Mouse (Mus musculus) effector memory CD4-positive, alpha-beta T cell, adult 5 months (primary cell): ENCODE results near the gene Spen. TPM values are rescaled to one million over a fixed set of nuclear protein-coding genes. Genes with fewer than 3 reads are reported as not detected.

ENCODE experiments used
- polyA plus RNA-seq: library from polyadenylated mRNA; unstranded; fragments of 100-300 nt; shearing (Covaris generic); gene quantifications from one replicate; pipeline ENCODE4 v1.2.1, GENCODE M21; 2017

Spen gene
- polyA plus RNA-seq = 30.0 TPM

GRCm38 (mm10) chr4:141538408-141539212 is at the start of gene Spen:
Spen (minus strand) TSS chr4:141538597.

DNA sequence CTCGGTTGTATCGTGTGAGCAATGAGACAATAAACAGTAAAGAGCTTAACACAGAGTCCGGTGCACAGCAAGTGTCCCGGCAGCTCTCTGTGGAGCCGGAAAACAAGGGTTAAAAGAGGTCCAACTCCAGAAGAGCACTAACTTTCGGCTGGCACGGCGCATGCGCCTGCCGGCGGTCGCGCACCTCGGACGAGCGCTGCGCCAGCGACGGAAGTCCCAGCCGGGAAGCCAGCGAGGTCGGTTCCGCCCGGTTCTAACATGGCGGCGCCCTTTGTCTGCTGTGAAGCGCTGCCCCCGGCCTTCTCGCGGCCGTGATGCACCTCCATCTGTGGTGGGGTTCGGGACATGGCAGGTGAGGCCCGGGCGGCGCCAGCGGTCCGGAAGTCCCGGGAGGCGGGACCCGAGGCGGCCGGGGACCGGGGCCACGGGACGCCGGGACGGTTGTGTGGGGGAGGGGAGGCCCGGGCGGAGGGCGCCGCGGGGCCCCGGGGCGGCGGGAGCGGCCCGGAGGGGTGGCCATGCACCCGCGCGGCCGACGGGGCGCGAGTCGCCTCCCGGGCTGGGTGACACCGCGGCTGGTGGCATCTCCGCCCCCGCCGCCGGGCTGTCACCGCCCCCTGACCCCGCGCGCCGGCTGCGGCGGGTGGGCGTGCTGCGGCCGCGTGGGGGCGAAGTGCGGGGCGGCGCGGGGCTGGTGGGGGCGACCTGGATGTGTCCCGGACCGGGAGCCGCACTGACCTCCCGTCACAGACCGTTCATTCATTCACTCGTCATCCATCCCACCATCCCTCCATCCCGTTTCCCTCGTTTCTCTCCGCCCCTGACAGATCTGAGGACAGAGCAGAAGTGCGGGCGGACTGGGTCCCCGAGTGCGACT is 93.7 kb downstream of the Spen start, which contains the start of gene Zbtb17:
Gene Zbtb17 (plus strand): TSS at position 204 of the 877 bp plus-strand sequence.

DNA sequence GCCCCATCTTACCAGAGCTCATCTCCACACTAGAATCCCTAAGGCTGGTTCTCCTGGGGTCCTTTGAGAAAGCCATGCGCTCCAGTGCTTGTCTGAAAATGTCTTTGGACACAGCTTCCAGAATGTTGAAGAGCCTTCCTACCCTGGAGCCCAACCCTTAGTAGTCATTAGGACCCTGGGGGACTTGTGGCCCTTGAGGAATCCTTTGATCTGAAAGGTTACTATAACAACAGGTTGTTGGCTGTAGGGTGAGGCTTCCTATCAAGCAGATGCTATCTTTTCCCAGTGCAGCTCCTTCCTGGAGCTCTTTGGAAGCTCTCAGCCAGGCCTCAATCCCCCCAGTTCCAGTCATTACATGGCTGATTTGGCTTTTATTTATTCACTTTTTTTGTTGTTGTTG is 102.4 kb downstream of the Spen start, which contains the start of gene Srarp:
Gene Srarp (minus strand): TSS at position 132 of the 400 bp plus-strand sequence.

DNA sequence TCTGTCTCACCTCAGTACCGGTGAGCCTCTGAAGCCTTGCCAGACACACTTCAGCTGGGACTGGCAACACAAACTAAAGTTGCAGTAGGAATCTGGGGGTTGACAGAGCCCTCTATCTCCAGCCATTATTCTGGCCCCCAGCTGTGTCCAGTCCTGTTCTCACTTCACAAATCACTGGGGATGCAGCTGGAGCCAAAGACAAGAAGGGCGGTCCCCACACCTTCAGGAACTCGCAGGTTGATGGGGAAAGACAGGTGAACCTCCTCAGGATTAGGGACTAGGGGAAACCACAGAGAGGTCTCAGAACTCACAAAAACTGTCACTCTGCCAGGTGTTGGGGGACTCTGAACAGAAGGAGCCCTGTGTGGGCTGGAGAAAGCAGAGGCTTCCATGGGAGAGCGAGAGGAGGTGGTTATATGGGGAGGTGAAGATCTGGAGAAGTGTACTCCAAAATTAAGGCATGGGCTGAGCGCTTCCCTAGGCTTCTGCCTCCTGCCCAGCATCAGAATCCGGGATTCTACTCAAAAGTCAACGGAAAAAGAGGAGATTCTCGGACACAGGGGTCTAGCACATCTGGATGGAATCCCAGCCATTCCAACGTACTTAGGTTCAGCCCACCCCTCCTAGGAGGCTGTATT is 118.1 kb downstream of the Spen start, which contains the start of gene Hspb7:
Gene Hspb7 (plus strand): TSS at position 588 of the 638 bp plus-strand sequence.

Other genes starting within 250 kb of the Spen start
- gene Epha2, start 237.4 kb downstream of the Spen start, polyA plus RNA-seq = not detected
- not detected for gene Fam131c, start 170.4 kb downstream of the Spen start, polyA plus RNA-seq
- not detected for gene Clcnka, start 139.9 kb downstream of the Spen start, polyA plus RNA-seq
- not detected for gene Clcnkb, start 122.6 kb downstream of the Spen start, polyA plus RNA-seq
- gene Hspb7, start 117.8 kb downstream of the Spen start, polyA plus RNA-seq = not detected
- gene Srarp, start 102.5 kb downstream of the Spen start, polyA plus RNA-seq = not detected
- 37.9 TPM for gene Zbtb17, start 93.9 kb downstream of the Spen start, polyA plus RNA-seq
- not detected for gene Fblim1, start 67.5 kb upstream of the Spen start, polyA plus RNA-seq
- gene Tmem82, start 80.0 kb upstream of the Spen start, polyA plus RNA-seq = 0.29 TPM
- not detected for gene Slc25a34, start 85.2 kb upstream of the Spen start, polyA plus RNA-seq
- 9.1 TPM for gene Plekhm2, start 126.3 kb upstream of the Spen start, polyA plus RNA-seq
- gene Rsc1a1, start 147.0 kb upstream of the Spen start, polyA plus RNA-seq = not detected
- 37.7 TPM for gene Ddi2, start 184.8 kb upstream of the Spen start, polyA plus RNA-seq
- not detected for gene Agmat, start 208.1 kb upstream of the Spen start, polyA plus RNA-seq